ENCODE assay signal across 19 mouse cellular contexts in genomic region chr1:84952456-84953181, GRCm38 (mm10). TPM values are rescaled to one million over a fixed set of nuclear protein-coding genes. Genes with fewer than 3 reads are reported as not detected.
DNase-seq lines count a peak whose midpoint lies in the region; ATAC-seq lines count a peak whose summit lies in the region.
"Had no signal": no experiment of that assay in that cellular context is flagged by ENCODE, and none has a peak within 500 bp of the region (broad histone marks: within the 10 kb centered on the region; RNA-seq: fewer than 3 reads in every experiment).

No protein-coding gene starts in this region.

- DNase-seq in heart, adult 11 months: peak; percentile 83
- DNase-seq in urinary bladder, adult 18-20 months (ENCODE audit: low spot score in 2 of 2): peak; percentile 20 to 34
- no peak for DNase-seq in urinary bladder, postnatal 4 days (ENCODE audit: low spot score in 2 of 2)
- DNase-seq in cerebellum, adult 9-11 months: peak; percentile 65
- DNase-seq in kidney, postnatal 25 days: peak; percentile 48 to 73
- no peak for DNase-seq in layer of hippocampus, postnatal 14 days (ENCODE audit: low spot score in 2 of 2)
- no peak for DNase-seq in midbrain, embryonic 14.5 days
- DNase-seq: B cell, adult 2 months; gastrocnemius, postnatal 14 days; lung, postnatal 36 days; spleen, adult 18-20 months; thymus, postnatal 14 days had no signal

- H3K27me3 ChIP-seq in heart, embryonic 11.5 days (ENCODE audit: control insufficient read depth, insufficient read depth, low read length): no peaks in the 10 kb centered on the region
- no peaks in the 10 kb centered on the region for H3K27me3 ChIP-seq in midbrain, embryonic 14.5 days (ENCODE audit: control insufficient read depth, insufficient read depth, low read length)
- H3K27me3 ChIP-seq: forebrain, embryonic 13.5 days; heart, embryonic 12.5 days; stomach, embryonic 15.5 days had no signal

- no peak overlapping the region for H3K4me3 ChIP-seq in heart, embryonic 11.5 days (ENCODE audit: low read depth, low read length)
- H3K4me3 ChIP-seq in midbrain, embryonic 14.5 days (replicated peaks; ENCODE audit: low read depth, low read length): no peak overlapping the region
- H3K4me3 ChIP-seq: forebrain, embryonic 13.5 days; heart, embryonic 12.5 days; hindbrain, embryonic 10.5 days; myocyte; stomach, embryonic 15.5 days had no signal

- no peak overlapping the region for H3K27ac ChIP-seq in heart, embryonic 11.5 days (ENCODE audit: low read depth, low read length)
- H3K27ac ChIP-seq in midbrain, embryonic 14.5 days (replicated peaks; ENCODE audit: low read depth, low read length): no peak overlapping the region
- H3K27ac ChIP-seq: forebrain, embryonic 13.5 days; hindbrain, embryonic 10.5 days; stomach, embryonic 15.5 days had no signal

- H3K36me3 ChIP-seq in heart, embryonic 11.5 days (ENCODE audit: control insufficient read depth, insufficient read depth, low read length): no peaks in the 10 kb centered on the region
- no peaks in the 10 kb centered on the region for H3K36me3 ChIP-seq in midbrain, embryonic 14.5 days (ENCODE audit: control insufficient read depth, insufficient read depth, low read length)
- H3K36me3 ChIP-seq: heart, embryonic 12.5 days; hindbrain, embryonic 10.5 days; stomach, embryonic 15.5 days had no signal

- no peak overlapping the region for H3K9ac ChIP-seq in heart, embryonic 11.5 days (ENCODE audit: low read depth, low read length)
- H3K9ac ChIP-seq in midbrain, embryonic 14.5 days (replicated peaks; ENCODE audit: low read length): no peak overlapping the region
- H3K9ac ChIP-seq: forebrain, embryonic 13.5 days; heart, embryonic 12.5 days; stomach, embryonic 15.5 days had no signal

- ATAC-seq in heart, embryonic 11.5 days (replicated peaks; ENCODE audit: insufficient number of reproducible peaks, low FRiP score, low TSS enrichment): no peak
- ATAC-seq in midbrain, embryonic 14.5 days (ENCODE audit: low FRiP score, low TSS enrichment): no peak
- ATAC-seq: forebrain, embryonic 13.5 days had no signal

- no peaks in the 10 kb centered on the region for H3K9me3 ChIP-seq in heart, embryonic 11.5 days (replicated peaks; ENCODE audit: control insufficient read depth, low read length)
- H3K9me3 ChIP-seq in midbrain, embryonic 14.5 days (ENCODE audit: control insufficient read depth, low read length): no peaks in the 10 kb centered on the region
- H3K9me3 ChIP-seq: stomach, embryonic 15.5 days had no signal

- 67% methylated on average over 10 of the region's 10 CpGs for WGBS in heart, embryonic 11.5 days (ENCODE audit: insufficient replicate concordance)
- 91% methylated on average over 10 of the region's 10 CpGs for WGBS in midbrain, embryonic 14.5 days

- no peak overlapping the region for H3K4me2 ChIP-seq in heart, embryonic 11.5 days
- no peak overlapping the region for H3K4me2 ChIP-seq in midbrain, embryonic 14.5 days (ENCODE audit: low read length)
- H3K4me2 ChIP-seq: forebrain, embryonic 13.5 days; heart, embryonic 12.5 days; midbrain, embryonic 11.5 days; stomach, embryonic 15.5 days had no signal

- H3K4me1 ChIP-seq in heart, embryonic 11.5 days (ENCODE audit: control insufficient read depth, insufficient read depth, low read length): no peaks in the 10 kb centered on the region
- H3K4me1 ChIP-seq in midbrain, embryonic 14.5 days (ENCODE audit: control insufficient read depth, insufficient read depth, low read length): no peaks in the 10 kb centered on the region
- H3K4me1 ChIP-seq: forebrain, embryonic 13.5 days; heart, embryonic 12.5 days; hindbrain, embryonic 10.5 days; stomach, embryonic 15.5 days had no signal

RNA-seq across cellular contexts. Expression of gene Slc16a14, which starts 17.7 kb away (rescaled TPM):
- polyA plus RNA-seq in heart, embryonic 11.5 days (2014; fragmentation: Nextera tagmentation; extraction: Ambion mirVana): 0.07 and 0.09 TPM in 2 replicates
- 10 to 100 TPM; 22.0 to 26.0 TPM for total RNA-seq in layer of hippocampus, postnatal 14 days (2021)
- 14.1 and 20.5 TPM in 2 replicates for polyA plus RNA-seq in midbrain, embryonic 14.5 days (2014; fragmentation: Nextera tagmentation; extraction: Ambion mirVana)

Comparison
In these comparisons a context has a peak if more than half of its experiments do, and no peak if none do; other contexts are left out.
1. DNase-seq: peak in heart, adult 11 months (single experiment), urinary bladder, adult 18-20 months (2 of 2), cerebellum, adult 9-11 months (single experiment) and kidney, postnatal 25 days (2 of 2); none in urinary bladder, postnatal 4 days (0 of 2), layer of hippocampus, postnatal 14 days (0 of 2) and midbrain, embryonic 14.5 days (single experiment).
2. RNA of gene Slc16a14, which starts 17.7 kb away (polyA plus RNA-seq): 14.1 to 20.5 TPM in midbrain, embryonic 14.5 days; 0.07 to 0.09 TPM in heart, embryonic 11.5 days; every median in the first group is over 10 times any median in the second.